Mouse (Mus musculus): ENCODE data around the gene Fnip1.

GRCm38 (mm10) chr11:54523431-54524001 is 85.5 kb downstream of the Fnip1 start:
- no peak for TF ChIP-seq CTCF (IDR thresholded peaks at IDR 0.05; ENCODE audit: low read depth, low read length)
- no peak for TF ChIP-seq POLR2AphosphoS5 (IDR thresholded peaks at IDR 0.05; ENCODE audit: insufficient replicate concordance, low read depth, low read length)
- TF ChIP-seq GATA1 (IDR thresholded peaks at IDR 0.05; ENCODE audit: borderline replicate concordance, low read length): no peak
- no peak for TF ChIP-seq GATA2 (IDR thresholded peaks at IDR 0.05; ENCODE audit: borderline replicate concordance, low read depth, low read length)

All from G1E (cell line).